In the genomic region with DNA sequence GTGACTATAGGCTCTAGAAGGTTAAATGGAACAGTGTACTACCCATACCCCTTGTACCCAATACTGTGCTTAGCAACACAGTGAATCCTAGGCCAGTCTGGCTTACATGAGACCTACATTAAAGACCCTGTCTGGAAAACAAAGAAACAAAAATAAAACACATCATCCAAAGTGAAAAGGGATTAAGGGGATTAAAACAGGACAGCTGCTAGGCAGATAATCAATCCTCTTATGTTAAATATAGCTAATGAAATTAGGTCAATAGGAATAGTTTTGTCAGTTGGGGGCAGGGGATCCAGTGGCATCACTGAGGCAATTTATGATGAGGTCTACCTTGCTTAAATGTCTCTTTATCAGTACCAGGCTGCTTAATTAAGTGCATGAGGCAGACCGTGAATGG, we compare ENCODE assay signal across 9 mouse cellular contexts. TPM values are rescaled to one million over a fixed set of nuclear protein-coding genes. Genes with fewer than 3 reads are reported as not detected.
DNase-seq lines count a peak whose midpoint lies in the region; ATAC-seq lines count a peak whose summit lies in the region.
"Had no signal": no experiment of that assay in that cellular context is flagged by ENCODE, and none has a peak within 500 bp of the region (broad histone marks: within the 10 kb centered on the region; RNA-seq: fewer than 3 reads in every experiment).

A gene (plus strand): TSS at position 322 of the 400 bp plus-strand sequence.

- H3K27me3 ChIP-seq in liver, embryonic 12.5 days (replicated peaks): no peaks in the 10 kb centered on the region
- H3K27me3 ChIP-seq: megakaryocyte, embryonic 14.5 days had no signal

- no peak within 1 kb of the TSS for H3K4me3 ChIP-seq in liver, embryonic 12.5 days
- H3K4me3 ChIP-seq: megakaryocyte, embryonic 14.5 days had no signal

- no peak within 1 kb of the TSS for H3K27ac ChIP-seq in liver, embryonic 12.5 days

- no peaks in the 10 kb centered on the region for H3K36me3 ChIP-seq in liver, embryonic 12.5 days

- no peaks in the 10 kb centered on the region for H3K9me3 ChIP-seq in liver, embryonic 12.5 days (replicated peaks)
- H3K9me3 ChIP-seq: megakaryocyte, embryonic 14.5 days had no signal

- ATAC-seq in megakaryocyte progenitor cell, adult 5-6 weeks (replicated peaks; ENCODE audit: poor library complexity): no peak
- ATAC-seq in liver, embryonic 12.5 days: no peak

- H3K4me1 ChIP-seq in liver, embryonic 12.5 days: no peaks in the 10 kb centered on the region
- H3K4me1 ChIP-seq: megakaryocyte, embryonic 14.5 days had no signal

- no peak for DNase-seq in layer of hippocampus, adult 18-20 months (ENCODE audit: low spot score in 2 of 2)
- DNase-seq in layer of hippocampus, adult 9-10 months (ENCODE audit: low spot score): no peak
- no peak for DNase-seq in adrenal gland, postnatal 4 days (ENCODE audit: low spot score in 2 of 2)
- DNase-seq in heart, postnatal 14 days: no peak
- DNase-seq in frontal cortex, postnatal 14 days (ENCODE audit: low spot score in 2 of 2): no peak
- DNase-seq in thymus, postnatal 10 days (ENCODE audit: low spot score in 2 of 2): no peak

- no peak within 1 kb of the TSS for H3K9ac ChIP-seq in liver, embryonic 12.5 days

- WGBS in liver, embryonic 12.5 days (ENCODE audit: insufficient replicate concordance): 72% methylated on average over 1 of the region's 1 CpGs

- H3K4me2 ChIP-seq in liver, embryonic 12.5 days: no peak within 1 kb of the TSS

- intact Hi-C loops in heart, postnatal 14 days (cut with DNase I): no loop called here

RNA-seq across cellular contexts. Expression of the gene that starts here (rescaled TPM):
- total RNA-seq in layer of hippocampus, adult 18-20 months (2021): 10 to 100 TPM; 27.2 to 28.4 TPM
- total RNA-seq in adrenal gland, postnatal 4 days (2021): 10 to 100 TPM; 22.3 to 24.6 TPM
- total RNA-seq in heart, postnatal 14 days (2021): 10 to 100 TPM; 13.9 to 14.2 TPM
- 16.1 and 19.6 TPM in 2 replicates for total RNA-seq in megakaryocyte progenitor cell, adult 5-6 weeks (2015)
- total RNA-seq in megakaryocyte progenitor cell, adult 5-6 weeks (2017): 21.9 and 22.1 TPM in 2 replicates
- polyA plus RNA-seq in liver, embryonic 12.5 days (2016; fragmentation: Nextera tagmentation; extraction: Ambion mirVana): 7.4 and 7.6 TPM in 2 replicates
